Mouse (Mus musculus) neural tube, postnatal 0 days (tissue): ENCODE measurements around the gene 3830403N18Rik. TPM values are rescaled to one million over a fixed set of nuclear protein-coding genes. Genes with fewer than 3 reads are reported as not detected.

Source experiments
- polyA plus RNA-seq: library from polyadenylated mRNA; unstranded; fragments of >200 nt; fragmentation: Nextera tagmentation; extraction: Ambion mirVana; gene quantifications from 2 replicates; pipeline ENCODE4 v1.2.1, GENCODE M21; 2015

The 3830403N18Rik gene
- 0.65 TPM in 1 of 2 replicates, not detected in the other for polyA plus RNA-seq

GRCm38 (mm10) chrX:56136336-56136909 lies at the start of gene 3830403N18Rik:
TSS of gene 3830403N18Rik (plus strand) at chrX:56136572.

Other genes starting within 250 kb of the 3830403N18Rik start
- gene Gm773, start 76.3 kb downstream of the 3830403N18Rik start, polyA plus RNA-seq, result not detected in 2 replicates
- 3.3 and 4.3 TPM in 2 replicates for gene Zfp449, start 209.8 kb downstream of the 3830403N18Rik start, polyA plus RNA-seq
- gene Smim10l2a, start 238.0 kb downstream of the 3830403N18Rik start, polyA plus RNA-seq, result 73.4 and 75.3 TPM in 2 replicates